Mouse (Mus musculus) telencephalon, adult 2 months (tissue): ENCODE measurements at regions not wholly inside any gene's neighbourhood (a gene's known extent, or its start where the extent isn't known, plus 50 kb on each side); places are given as distances from the start of the nearest gene placed in this dataset.
A peak's percentile ranks its signal among the peaks of the same experiment; 100 is the strongest.
"Not testable (repeated sequence)": the region's sequence is repeated elsewhere in the genome, so short reads cannot be mapped to it uniquely, and the experiment has no call there.

Experiments used
- DNase-seq: peaks from one replicate; pipeline ENCODE4 v3.0.0-alpha.2; 2011; ENCODE audit warnings: low read depth, low spot score

- DNase-seq: no peak
Observed at GRCm38 (mm10) chr10:118984580-118984979, 114.6 kb upstream of the Dyrk2 start.

- DNase-seq: no peak
Observed at GRCm38 (mm10) chr10:118981446-118981845, 111.4 kb upstream of the Dyrk2 start.

- DNase-seq: no peak
Observed at GRCm38 (mm10) chr10:118979339-118979738, 109.3 kb upstream of the Dyrk2 start.

GRCm38 (mm10) chr10:118978181-118978743 lies 108.3 kb upstream of the Dyrk2 start:
- no peak for DNase-seq

GRCm38 (mm10) chr10:118976447-118976846 lies 106.4 kb upstream of the Dyrk2 start:
- no peak for DNase-seq

GRCm38 (mm10) chr10:118975772-118976171 lies 105.8 kb upstream of the Dyrk2 start:
- no peak for DNase-seq

GRCm38 (mm10) chr10:118973324-118973723 lies 103.3 kb upstream of the Dyrk2 start:
- DNase-seq: no peak

GRCm38 (mm10) chr10:118972626-118973025 lies 102.6 kb upstream of the Dyrk2 start:
- DNase-seq: no peak

- DNase-seq: peak; percentile 28
Observed at GRCm38 (mm10) chr10:118970457-118971175, 100.6 kb upstream of the Dyrk2 start.

- DNase-seq: no peak
Observed at GRCm38 (mm10) chr10:118961713-118962181, 91.7 kb upstream of the Dyrk2 start.

- no peak for DNase-seq
Observed at GRCm38 (mm10) chr10:118960076-118960475, 90.1 kb upstream of the Dyrk2 start.

- DNase-seq: no peak
Observed at GRCm38 (mm10) chr10:118959623-118960022, 89.6 kb upstream of the Dyrk2 start.

GRCm38 (mm10) chr10:118956352-118956751 lies 86.3 kb upstream of the Dyrk2 start:
- DNase-seq: peak; percentile 76

- DNase-seq: no peak
Observed at GRCm38 (mm10) chr10:118953440-118953839, 83.4 kb upstream of the Dyrk2 start.

GRCm38 (mm10) chr10:118952756-118953155 lies 82.7 kb upstream of the Dyrk2 start:
- DNase-seq: no peak

- no peak for DNase-seq
Observed at GRCm38 (mm10) chr10:118947724-118948123, 77.7 kb upstream of the Dyrk2 start.

- no peak for DNase-seq
Observed at GRCm38 (mm10) chr10:118947016-118947674, 77.1 kb upstream of the Dyrk2 start.

GRCm38 (mm10) chr10:118927316-118927715 lies 57.3 kb upstream of the Dyrk2 start:
- DNase-seq: no peak

- DNase-seq: no peak
Observed at GRCm38 (mm10) chr10:118923473-118924185, 53.6 kb upstream of the Dyrk2 start.

GRCm38 (mm10) chr10:118922120-118922519 lies 52.1 kb upstream of the Dyrk2 start:
- DNase-seq: not testable (repeated sequence)
